Mouse (Mus musculus) liver, postnatal 0 days (tissue): ENCODE measurements around the gene Gcn1l1.

Experiments used
- CTCF ChIP-seq: sonication (generic); IDR thresholded peaks from 2 replicates; pipeline ENCODE4 v1.5.1; 2016; ENCODE audit warnings: antibody characterized with exemption, low read depth
- EP300 ChIP-seq: IDR thresholded peaks from 2 replicates; pipeline ENCODE4 v1.6.1; 2016; ENCODE audit warnings: antibody characterized with exemption, low read depth, mild to moderate bottlenecking

- TF ChIP-seq EP300 (no peak), CTCF (no peak)
Measured at GRCm38 (mm10) chr5:115586166-115586565, 21.1 kb downstream of the Gcn1l1 start.
